Mouse (Mus musculus) neural tube, embryonic 15.5 days (tissue): ENCODE results near the gene Smg9. TPM values are rescaled to one million over a fixed set of nuclear protein-coding genes. Genes with fewer than 3 reads are reported as not detected.

Experiments
- ATAC-seq: fragments of 200-750 bp; cut with Nextera tagmentation; 2 replicates; pipeline ENCODE4 v1.8.0; 2017; ENCODE audit warnings: mild to moderate bottlenecking, moderate TSS enrichment, moderate library complexity; ENCODE audit not compliant: low FRiP score
- H3K27ac ChIP-seq: fragments of 300-500 bp; sonication (generic); replicated peaks from 2 replicates; pipeline ENCODE4 v1.5.1; 2015; ENCODE audit warnings: mild to moderate bottlenecking, inconsistent platforms
- H3K27me3 ChIP-seq: fragments of 300-500 bp; sonication (generic); replicated peaks from 2 replicates; pipeline ENCODE4 v1.6.1; 2015; ENCODE audit warnings: inconsistent platforms
- H3K36me3 ChIP-seq: fragments of 300-500 bp; sonication (generic); 2 replicates; pipeline ENCODE4 v1.6.1; 2015; ENCODE audit warnings: inconsistent platforms
- H3K4me1 ChIP-seq: fragments of 300-500 bp; sonication (generic); 2 replicates; pipeline ENCODE4 v1.6.1; 2015; ENCODE audit warnings: inconsistent platforms
- H3K4me2 ChIP-seq: fragments of 300-500 bp; sonication (generic); 2 replicates; pipeline ENCODE4 v1.6.1; 2015; ENCODE audit warnings: inconsistent platforms, mild to moderate bottlenecking, moderate library complexity
- H3K4me3 ChIP-seq: fragments of 300-500 bp; sonication (generic); replicated peaks from 2 replicates; pipeline ENCODE4 v1.5.1; 2015; ENCODE audit warnings: mild to moderate bottlenecking, inconsistent platforms
- H3K9ac ChIP-seq: fragments of 300-500 bp; sonication (generic); replicated peaks from 2 replicates; pipeline ENCODE4 v1.6.1; 2015; ENCODE audit warnings: mild to moderate bottlenecking, inconsistent platforms
- H3K9me3 ChIP-seq: fragments of 300-500 bp; sonication (generic); replicated peaks from 2 replicates; pipeline ENCODE4 v1.6.1; 2016; ENCODE audit warnings: inconsistent platforms
- WGBS: fragments of 180-500 bp; shearing (Covaris S2); methylation state at CpG from one replicate; pipeline ENCODE4 v1.1.7; 2015; ENCODE audit warnings: mixed read lengths; 5-methylcytosine and 5-hydroxymethylcytosine counted together
- polyA plus RNA-seq: library from polyadenylated mRNA; unstranded; fragments of >200 nt; fragmentation: Nextera tagmentation; extraction: Ambion mirVana; gene quantifications from 2 replicates; pipeline ENCODE4 v1.2.1, GENCODE M21; 2015

Gene Smg9
- polyA plus RNA-seq, 1 experiment from 2014 or later, result 38.3 TPM

- H3K36me3 ChIP-seq, result no peaks in the 10 kb centered on the region
- H3K27me3 ChIP-seq, result peaks cover 9% of the 10 kb centered on the region; the same call in 1 of the 2 replicates
- H3K4me1 ChIP-seq, result peaks cover 11% of the 10 kb centered on the region
- no peak overlapping the region for H3K4me2 ChIP-seq
- ATAC-seq, result no peak
- no peaks in the 10 kb centered on the region for H3K9me3 ChIP-seq
- H3K27ac ChIP-seq, result no peak overlapping the region
- H3K4me3 ChIP-seq, result no peak overlapping the region
- H3K9ac ChIP-seq, result no peak overlapping the region
- 67% methylated on average over 7 of the region's 7 CpGs for WGBS
These were observed 19.5 kb upstream of the Smg9 start for GRCm38 (mm10) chr7:24379934-24380333.

- Histone ChIP-seq H3K9me3 (no peaks in the 10 kb centered on the region), H3K36me3 (no peaks in the 10 kb centered on the region), H3K4me2 (no peak overlapping the region), H3K9ac (no peak overlapping the region), H3K4me3 (no peak overlapping the region), H3K27ac (no peak overlapping the region), H3K4me1 (peaks cover 11% of the 10 kb centered on the region), H3K27me3 (peaks cover 9% of the 10 kb centered on the region; the same call in 1 of the 2 replicates)
- no peak for ATAC-seq
- WGBS, result 80% methylated on average over 2 of the region's 2 CpGs
These were observed 19.0 kb upstream of the Smg9 start for GRCm38 (mm10) chr7:24380370-24380769.

GRCm38 (mm10) chr7:24382730-24383372, 16.6 kb upstream of the Smg9 start:
- Histone ChIP-seq H3K9ac (no peak overlapping the region), H3K9me3 (no peaks in the 10 kb centered on the region), H3K27me3 (no peaks in the 10 kb centered on the region), H3K27ac (no peak overlapping the region), H3K4me2 (no peak overlapping the region), H3K4me3 (no peak overlapping the region), H3K36me3 (no peaks in the 10 kb centered on the region), H3K4me1 (peaks cover 4% of the 10 kb centered on the region)
- no peak for ATAC-seq
- 87% methylated on average over 16 of the region's 16 CpGs for WGBS

GRCm38 (mm10) chr7:24384070-24384469, 15.3 kb upstream of the Smg9 start:
- Histone ChIP-seq H3K27ac (no peak overlapping the region), H3K4me3 (no peak overlapping the region), H3K36me3 (no peaks in the 10 kb centered on the region), H3K4me2 (no peak overlapping the region), H3K27me3 (no peaks in the 10 kb centered on the region), H3K9me3 (no peaks in the 10 kb centered on the region), H3K9ac (no peak overlapping the region), H3K4me1 (peaks cover 4% of the 10 kb centered on the region)
- no peak for ATAC-seq
- WGBS, result 70% methylated on average over 6 of the region's 6 CpGs

- Histone ChIP-seq H3K27me3 (no peaks in the 10 kb centered on the region), H3K4me2 (peak overlapping the region; percentile 47), H3K27ac (no peak overlapping the region), H3K9me3 (no peaks in the 10 kb centered on the region), H3K4me3 (peak overlapping the region; percentile 11; the same call in 1 of the 2 replicates), H3K36me3 (no peaks in the 10 kb centered on the region), H3K9ac (no peak overlapping the region), H3K4me1 (peaks cover 8% of the 10 kb centered on the region)
- ATAC-seq, result peak; percentile 29; the same call in 1 of the 2 replicates
- WGBS, result 8% methylated on average over 11 of the region's 11 CpGs
These were observed 14.6 kb upstream of the Smg9 start for GRCm38 (mm10) chr7:24384827-24385226.

- Histone ChIP-seq H3K4me3 (no peak overlapping the region), H3K27me3 (no peaks in the 10 kb centered on the region), H3K4me2 (no peak overlapping the region), H3K36me3 (no peaks in the 10 kb centered on the region), H3K9me3 (no peaks in the 10 kb centered on the region), H3K4me1 (peaks cover 29% of the 10 kb centered on the region), H3K27ac (no peak overlapping the region), H3K9ac (0 out of 2 replicates have a peak overlapping the region, but pooled peaks have one; percentile 14)
- no peak for ATAC-seq
- 88% methylated on average over 10 of the region's 10 CpGs for WGBS
These were observed 12.3 kb upstream of the Smg9 start for GRCm38 (mm10) chr7:24387059-24387556.

GRCm38 (mm10) chr7:24389516-24390187, 9.8 kb upstream of the Smg9 start:
- Histone ChIP-seq H3K9ac (no peak overlapping the region), H3K27me3 (no peaks in the 10 kb centered on the region), H3K9me3 (no peaks in the 10 kb centered on the region), H3K4me2 (no peak overlapping the region), H3K4me1 (peaks cover 28% of the 10 kb centered on the region), H3K27ac (peak overlapping the region; percentile 64; the same call in 1 of the 2 replicates), H3K36me3 (no peaks in the 10 kb centered on the region), H3K4me3 (no peak overlapping the region)
- ATAC-seq, result no peak
- WGBS, result 59% methylated on average over 13 of the region's 13 CpGs

GRCm38 (mm10) chr7:24390512-24390911, 8.9 kb upstream of the Smg9 start:
- Histone ChIP-seq H3K9ac (no peak overlapping the region), H3K27ac (peak overlapping the region; percentile 64), H3K4me1 (peaks cover 26% of the 10 kb centered on the region), H3K4me2 (peak overlapping the region; percentile 52), H3K4me3 (peak overlapping the region; percentile 24), H3K9me3 (no peaks in the 10 kb centered on the region), H3K36me3 (no peaks in the 10 kb centered on the region), H3K27me3 (no peaks in the 10 kb centered on the region)
- 30% methylated on average over 7 of the region's 7 CpGs for WGBS
- peak; percentile 42; the same call in 1 of the 2 replicates for ATAC-seq

GRCm38 (mm10) chr7:24391077-24391476, 8.3 kb upstream of the Smg9 start:
- Histone ChIP-seq H3K36me3 (no peaks in the 10 kb centered on the region), H3K4me3 (peak overlapping the region; percentile 24), H3K9me3 (no peaks in the 10 kb centered on the region), H3K9ac (0 out of 2 replicates have a peak overlapping the region, but pooled peaks have one; percentile 3), H3K4me2 (peak overlapping the region; percentile 52), H3K27ac (peak overlapping the region; percentile 83), H3K27me3 (no peaks in the 10 kb centered on the region), H3K4me1 (peaks cover 26% of the 10 kb centered on the region)
- 0% methylated on average over 5 of the region's 5 CpGs for WGBS
- ATAC-seq, result peak; percentile 86

GRCm38 (mm10) chr7:24391687-24392086, 7.7 kb upstream of the Smg9 start:
- peak overlapping the region; percentile 52 for H3K4me2 ChIP-seq
- no peaks in the 10 kb centered on the region for H3K36me3 ChIP-seq
- no peak overlapping the region for H3K4me3 ChIP-seq
- no peak overlapping the region for H3K9ac ChIP-seq
- ATAC-seq, result no peak
- peak overlapping the region; percentile 83 for H3K27ac ChIP-seq
- WGBS, result 81% methylated on average over 2 of the region's 2 CpGs
- peaks cover 26% of the 10 kb centered on the region for H3K4me1 ChIP-seq
- no peaks in the 10 kb centered on the region for H3K27me3 ChIP-seq
- H3K9me3 ChIP-seq, result no peaks in the 10 kb centered on the region

GRCm38 (mm10) chr7:24394054-24394453, 5.4 kb upstream of the Smg9 start:
- Histone ChIP-seq H3K9ac (no peak overlapping the region), H3K4me3 (no peak overlapping the region), H3K27ac (no peak overlapping the region), H3K4me2 (no peak overlapping the region), H3K4me1 (peaks cover 28% of the 10 kb centered on the region), H3K36me3 (no peaks in the 10 kb centered on the region), H3K27me3 (no peaks in the 10 kb centered on the region), H3K9me3 (no peaks in the 10 kb centered on the region)
- 93% methylated on average over 3 of the region's 3 CpGs for WGBS
- ATAC-seq, result no peak
